ENCODE assay signal across 13 mouse cellular contexts in genomic region chr17:5606151-5606591, GRCm38 (mm10).
DNase-seq lines count a peak whose midpoint lies in the region; ATAC-seq and TF ChIP-seq lines count a peak whose summit lies in the region.
"Had no signal": no experiment of that assay in that cellular context is flagged by ENCODE, and none has a peak within 500 bp of the region (broad histone marks: within the 10 kb centered on the region; RNA-seq: fewer than 3 reads in every experiment).

No protein-coding gene starts in this region.

- no peak overlapping the region for H3K4me3 ChIP-seq in intestine, postnatal 0 days (ENCODE audit: low read depth, low read length)
- H3K4me3 ChIP-seq: limb, embryonic 12.5 days had no signal

- no peaks in the 10 kb centered on the region for H3K36me3 ChIP-seq in intestine, postnatal 0 days (ENCODE audit: control insufficient read depth, insufficient read depth)
- H3K36me3 ChIP-seq: limb, embryonic 12.5 days had no signal

- no peak overlapping the region for H3K9ac ChIP-seq in intestine, postnatal 0 days (ENCODE audit: low read depth, low read length)
- H3K9ac ChIP-seq: limb, embryonic 12.5 days had no signal

- TF ChIP-seq CTCF in intestine, postnatal 0 days (IDR thresholded peaks at IDR 0.05; ENCODE audit: low read depth): no peak

- peak; percentile 28 to 38 for DNase-seq in layer of hippocampus, adult 8-10 months (ENCODE audit: low spot score in 2 of 2)
- no peak for DNase-seq in layer of hippocampus, adult 9-10 months (ENCODE audit: low spot score)
- peak; percentile 6 for DNase-seq in NIH3T3 (ENCODE audit: low read depth)
- DNase-seq in brain, adult 2 months (ENCODE audit: low read depth, low spot score): peak; percentile 92
- no peak for DNase-seq in urinary bladder, postnatal 25 days (ENCODE audit: low spot score)
- no peak for DNase-seq in adipocyte (ENCODE audit: low spot score)
- DNase-seq: cerebellum, adult 9-11 months; gastrocnemius, postnatal 25 days; kidney, postnatal 10 days; right cerebral cortex, postnatal 4 days; thymus, adult 18-20 months had no signal

- peaks cover 3% of the 10 kb centered on the region; the same call in 1 of the 2 replicates for H3K4me1 ChIP-seq in intestine, postnatal 0 days (replicated peaks; ENCODE audit: control insufficient read depth, insufficient read depth, low read length)
- H3K4me1 ChIP-seq: limb, embryonic 12.5 days had no signal

- H3K9me3 ChIP-seq in intestine, postnatal 0 days (ENCODE audit: control insufficient read depth): no peaks in the 10 kb centered on the region
- H3K9me3 ChIP-seq: limb, embryonic 12.5 days had no signal

- ATAC-seq in intestine, postnatal 0 days: no peak

- no peaks in the 10 kb centered on the region for H3K27me3 ChIP-seq in intestine, postnatal 0 days (replicated peaks; ENCODE audit: control insufficient read depth, insufficient read depth, low read length)
- H3K27me3 ChIP-seq: limb, embryonic 12.5 days had no signal

- H3K27ac ChIP-seq in intestine, postnatal 0 days (ENCODE audit: low read depth, low read length): no peak overlapping the region
- H3K27ac ChIP-seq: limb, embryonic 12.5 days had no signal

- WGBS in intestine, postnatal 0 days: 55% methylated on average over 8 of the region's 8 CpGs

- 0 out of 2 replicates have a peak overlapping the region, but pooled peaks have one; percentile 24 for H3K4me2 ChIP-seq in intestine, postnatal 0 days (replicated peaks; ENCODE audit: low read depth)
- H3K4me2 ChIP-seq: limb, embryonic 12.5 days had no signal

Comparison
In these comparisons a context has a peak if more than half of its experiments do, and no peak if none do; other contexts are left out.
1. DNase-seq: peak in layer of hippocampus, adult 8-10 months (2 of 2), NIH3T3 (single experiment) and brain, adult 2 months (single experiment); none in layer of hippocampus, adult 9-10 months (single experiment), urinary bladder, postnatal 25 days (single experiment) and adipocyte (single experiment).